Mouse (Mus musculus): ENCODE results near the gene Tmem117.

GRCm38 (mm10) chr15:94590083-94590482, 38.9 kb upstream of the Tmem117 start:
- no peak for TF ChIP-seq CTCF (IDR thresholded peaks at IDR 0.05; ENCODE audit: low read depth, low read length)
- TF ChIP-seq POLR2A (IDR thresholded peaks at IDR 0.05; ENCODE audit: borderline replicate concordance, low read depth, low read length), result no peak

Data from bone marrow macrophage, adult 2 months (primary cell).